ENCODE assay signal across 8 mouse cellular contexts in genomic region chr7:68369694-68370093, GRCm38 (mm10).
DNase-seq lines count a peak whose midpoint lies in the region; ATAC-seq lines count a peak whose summit lies in the region.

No protein-coding gene starts in this region.

- peak overlapping the region; percentile 42 for H3K4me2 ChIP-seq in forebrain, embryonic 14.5 days (ENCODE audit: low read length)

- H3K27me3 ChIP-seq in forebrain, embryonic 14.5 days (replicated peaks; ENCODE audit: control insufficient read depth, insufficient read depth, low read length), result no peaks in the 10 kb centered on the region; the same call in 1 of the 2 replicates
- peaks cover 35% of the 10 kb centered on the region for H3K27me3 ChIP-seq in hindbrain, embryonic 10.5 days (ENCODE audit: insufficient read depth, poor library complexity, severe bottlenecking)

- H3K27ac ChIP-seq in forebrain, embryonic 14.5 days (ENCODE audit: low read depth, low read length), result no peak overlapping the region
- no peak overlapping the region for H3K27ac ChIP-seq in hindbrain, embryonic 10.5 days

- no peaks in the 10 kb centered on the region for H3K36me3 ChIP-seq in forebrain, embryonic 14.5 days (ENCODE audit: control insufficient read depth, insufficient read depth, low read length)
- H3K36me3 ChIP-seq in hindbrain, embryonic 10.5 days, result no peaks in the 10 kb centered on the region

- WGBS in forebrain, embryonic 14.5 days, result 2% methylated on average over 12 of the region's 13 CpGs
- under 1% methylated on average over 12 of the region's 13 CpGs for WGBS in hindbrain, embryonic 10.5 days

- H3K4me3 ChIP-seq in forebrain, embryonic 14.5 days (ENCODE audit: low read depth, low read length), result no peak overlapping the region
- peak overlapping the region; percentile 50 for H3K4me3 ChIP-seq in hindbrain, embryonic 10.5 days

- no peaks in the 10 kb centered on the region for H3K4me1 ChIP-seq in forebrain, embryonic 14.5 days (ENCODE audit: control insufficient read depth, insufficient read depth, low read length)
- peaks cover 11% of the 10 kb centered on the region; the same call in 1 of the 2 replicates for H3K4me1 ChIP-seq in hindbrain, embryonic 10.5 days (replicated peaks)

- no peak overlapping the region; the same call in 1 of the 2 replicates for H3K9ac ChIP-seq in forebrain, embryonic 14.5 days (ENCODE audit: low read length)

- peak; percentile 83 for DNase-seq in ES-CJ7 (ENCODE audit: low read depth, low spot score)
- DNase-seq in c-Kit-positive CD71-positive TER-119-negative erythroid progenitor cells, embryonic 14.5 days (ENCODE audit: low read depth), result peak; percentile 44
- DNase-seq in forebrain, embryonic 14.5 days (ENCODE audit: low spot score), result peak; percentile 82
- DNase-seq in hindbrain, embryonic 10.5 days (ENCODE audit: low spot score), result peak; percentile 88
- peak; percentile 87 to 88 for DNase-seq in layer of hippocampus, postnatal 10 days (ENCODE audit: low spot score in 2 of 2)
- DNase-seq in lung, postnatal 10 days, result peak; percentile 83
- DNase-seq in ovary, postnatal 14 days (ENCODE audit: low spot score), result peak; percentile 77
- peak; percentile 86 for DNase-seq in thymus, postnatal 0 days (ENCODE audit: low spot score)

- no peaks in the 10 kb centered on the region for H3K9me3 ChIP-seq in forebrain, embryonic 14.5 days (replicated peaks; ENCODE audit: control insufficient read depth, low read length)
- no peaks in the 10 kb centered on the region for H3K9me3 ChIP-seq in hindbrain, embryonic 10.5 days

- ATAC-seq in forebrain, embryonic 14.5 days, result peak; percentile 61
